Mouse (Mus musculus) spleen, adult 2 months (tissue): ENCODE data around the gene Pde1c. TPM values are rescaled to one million over a fixed set of nuclear protein-coding genes. Genes with fewer than 3 reads are reported as not detected.

ENCODE experiments used
- DNase-seq, 2 experiments: peaks; one replicate each; pipeline versions ENCODE4 v3.0.0 to v3.0.0-alpha.2; 2012 to 2021; ENCODE audit warnings: low spot score in 2 of 2, low read depth in 1 of 2
- H3K27ac ChIP-seq: fragments of 200-500 bp; 2 replicates; pipeline ENCODE4 v1.5.1; 2012; ENCODE audit warnings: low read length, inconsistent platforms; ENCODE audit not compliant: insufficient read depth
- H3K27me3 ChIP-seq: fragments of 200-500 bp; 2 replicates; pipeline ENCODE4 v1.6.1; 2012; ENCODE audit warnings: mild to moderate bottlenecking, moderate library complexity, low read length, inconsistent platforms; ENCODE audit not compliant: control insufficient read depth, insufficient read depth
- H3K36me3 ChIP-seq: fragments of 200-500 bp; 2 replicates; pipeline ENCODE4 v1.6.1; 2012; ENCODE audit warnings: mild to moderate bottlenecking, low read length, inconsistent platforms; ENCODE audit not compliant: control insufficient read depth, insufficient read depth
- H3K4me1 ChIP-seq: fragments of 200-500 bp; 2 replicates; pipeline ENCODE4 v1.6.1; 2011; ENCODE audit warnings: inconsistent platforms; ENCODE audit not compliant: control insufficient read depth, insufficient read depth, insufficient read length
- H3K4me3 ChIP-seq: fragments of 200-500 bp; 2 replicates; pipeline ENCODE4 v1.5.1; 2011; ENCODE audit warnings: mild to moderate bottlenecking, inconsistent platforms; ENCODE audit not compliant: insufficient read depth, insufficient read length; ENCODE audit errors: extremely low read depth
- CTCF ChIP-seq: fragments of 200-500 bp; IDR thresholded peaks from 2 replicates; pipeline ENCODE4 v1.5.1; 2011; ENCODE audit warnings: mild to moderate bottlenecking, inconsistent platforms; ENCODE audit not compliant: insufficient read depth, insufficient read length, insufficient replicate concordance; ENCODE audit errors: extremely low read depth
- POLR2A ChIP-seq: fragments of 200-500 bp; IDR thresholded peaks from 2 replicates; pipeline ENCODE4 v1.6.1; 2011; ENCODE audit warnings: low read depth, low read length, inconsistent platforms
- WGBS: fragments of 180-500 bp; shearing (Covaris S2); methylation state at CpG from one replicate; pipeline ENCODE4 v1.1.7; 2018; 5-methylcytosine and 5-hydroxymethylcytosine counted together
- polyA plus RNA-seq: library from polyadenylated mRNA; depleted of rRNA; stranded (reverse); fragments of >200 nt; gene quantifications from 2 replicates; pipeline ENCODE4 v1.2.3, GENCODE M21; 2012

Gene Pde1c
- polyA plus RNA-seq, 1 experiment: 0.08 TPM

DNA sequence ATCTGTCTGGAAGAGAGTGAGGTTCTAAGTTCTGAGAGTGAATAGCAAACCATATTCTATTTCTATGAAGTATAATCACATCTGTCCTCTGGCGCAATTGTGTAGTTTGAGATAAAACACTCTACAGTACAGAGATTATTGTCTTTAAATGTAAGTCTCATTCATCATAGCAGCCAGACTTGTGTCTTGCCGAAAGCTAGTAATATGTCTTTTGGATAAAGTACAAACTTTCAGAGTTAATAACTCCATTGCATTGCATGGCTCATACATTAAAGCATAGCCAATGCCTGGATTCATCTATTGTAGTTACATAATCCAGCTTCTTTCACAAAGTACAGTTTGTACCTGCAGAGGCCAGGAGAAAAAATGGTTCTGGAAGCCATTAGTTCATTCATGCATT is 262.8 kb downstream of the Pde1c start:
- no peak overlapping the region for H3K4me3 ChIP-seq
- H3K27ac ChIP-seq: no peak overlapping the region
- no peaks in the 10 kb centered on the region for H3K4me1 ChIP-seq
- DNase-seq: no peak
- no peaks in the 10 kb centered on the region for H3K27me3 ChIP-seq
- no peaks in the 10 kb centered on the region for H3K36me3 ChIP-seq
- 89% methylated on average over 2 of the region's 2 CpGs for WGBS
- TF ChIP-seq POLR2A (no peak), CTCF (no peak)

DNA sequence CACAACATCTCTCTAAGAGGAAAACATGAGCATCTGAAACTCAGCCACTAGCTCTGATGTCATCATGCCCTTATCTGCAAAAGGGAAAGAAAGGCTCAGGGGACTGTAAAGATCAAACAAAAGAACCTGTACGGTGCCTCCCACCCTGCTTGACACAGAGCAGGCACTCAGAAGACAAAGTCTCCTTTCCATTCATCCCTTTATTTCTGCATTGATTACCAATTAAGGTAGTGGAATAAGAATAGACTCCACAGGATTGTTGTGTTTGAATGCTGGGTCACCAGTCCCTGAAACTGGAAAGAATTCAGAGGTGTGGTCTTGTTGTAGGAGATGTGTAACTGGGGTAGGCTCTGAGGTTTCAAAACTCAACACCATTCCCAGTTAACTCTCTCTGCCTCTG is 276.7 kb downstream of the Pde1c start:
- Histone ChIP-seq H3K4me3 (no peak overlapping the region), H3K27ac (no peak overlapping the region), H3K27me3 (no peaks in the 10 kb centered on the region), H3K4me1 (no peaks in the 10 kb centered on the region), H3K36me3 (no peaks in the 10 kb centered on the region)
- DNase-seq: no peak
- TF ChIP-seq POLR2A: no peak
- no peak for TF ChIP-seq CTCF
- 81% methylated on average over 1 of the region's 1 CpGs for WGBS

DNA sequence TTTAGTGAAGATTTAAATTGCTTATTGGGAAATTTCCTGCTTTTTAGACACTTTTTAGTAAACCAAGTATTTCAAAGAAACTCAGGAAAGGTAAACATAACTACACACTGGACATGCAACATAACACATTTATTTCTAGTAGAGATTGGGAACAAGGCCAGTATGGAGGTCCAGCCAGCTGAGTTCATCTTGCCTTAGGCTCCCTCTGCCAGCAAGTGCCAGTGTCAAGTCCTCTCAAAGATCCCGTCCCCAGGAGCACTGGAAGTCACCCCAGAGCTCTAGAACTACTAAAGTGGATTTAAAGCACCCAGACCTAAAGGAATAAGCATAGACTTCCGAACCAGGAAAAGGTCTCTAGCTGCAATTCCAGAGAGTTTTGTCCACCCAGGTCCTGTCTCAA is 279.6 kb downstream of the Pde1c start:
- no peak for TF ChIP-seq CTCF
- no peak for TF ChIP-seq POLR2A
- no peaks in the 10 kb centered on the region for H3K36me3 ChIP-seq
- DNase-seq: no peak
- H3K4me3 ChIP-seq: no peak overlapping the region
- no peaks in the 10 kb centered on the region for H3K4me1 ChIP-seq
- no peaks in the 10 kb centered on the region for H3K27me3 ChIP-seq
- no peak overlapping the region for H3K27ac ChIP-seq
- WGBS: 68% methylated on average over 2 of the region's 2 CpGs

- H3K27ac ChIP-seq: no peak overlapping the region
- H3K4me1 ChIP-seq: no peaks in the 10 kb centered on the region
- DNase-seq: no peak
- no peak overlapping the region for H3K4me3 ChIP-seq
- H3K27me3 ChIP-seq: no peaks in the 10 kb centered on the region
- WGBS: 83% methylated on average over 4 of the region's 4 CpGs
- H3K36me3 ChIP-seq: no peaks in the 10 kb centered on the region
- TF ChIP-seq POLR2A (no peak), CTCF (no peak)
Measured at GRCm38 (mm10) chr6:56284821-56285220, 284.1 kb downstream of the Pde1c start.

DNA sequence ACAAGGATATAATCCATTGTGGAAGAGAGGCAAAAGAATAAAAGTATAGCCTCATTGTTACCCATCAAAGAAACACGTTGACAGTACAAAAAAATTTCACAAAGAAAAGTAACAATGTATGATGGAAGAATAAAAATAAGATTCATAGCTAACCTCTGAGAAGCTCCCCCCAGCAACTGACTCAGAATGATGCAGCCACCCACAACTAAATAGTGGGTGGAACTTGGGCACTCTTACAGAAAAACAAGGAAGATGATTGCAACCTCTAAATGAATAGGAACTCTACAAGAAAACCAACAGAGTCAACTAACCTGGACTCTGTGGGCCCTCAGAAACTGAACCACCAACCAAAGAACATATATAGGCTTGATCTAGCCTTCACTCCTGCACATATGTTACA is 293.4 kb downstream of the Pde1c start:
- no peak for DNase-seq
- no peak for TF ChIP-seq POLR2A
- TF ChIP-seq CTCF: no peak
- H3K27me3 ChIP-seq: no peaks in the 10 kb centered on the region
- no peak overlapping the region for H3K4me3 ChIP-seq
- no peaks in the 10 kb centered on the region for H3K36me3 ChIP-seq
- no peak overlapping the region for H3K27ac ChIP-seq
- 87% methylated on average over 1 of the region's 1 CpGs for WGBS
- H3K4me1 ChIP-seq: no peaks in the 10 kb centered on the region

- H3K4me1 ChIP-seq: no peaks in the 10 kb centered on the region
- no peak overlapping the region for H3K4me3 ChIP-seq
- H3K27me3 ChIP-seq: no peaks in the 10 kb centered on the region
- TF ChIP-seq POLR2A (no peak), CTCF (no peak)
- no peaks in the 10 kb centered on the region for H3K36me3 ChIP-seq
- no peak for DNase-seq
- no peak overlapping the region for H3K27ac ChIP-seq
- WGBS: 66% methylated on average over 2 of the region's 2 CpGs
Measured at GRCm38 (mm10) chr6:56271741-56272140, 297.2 kb downstream of the Pde1c start.

DNA sequence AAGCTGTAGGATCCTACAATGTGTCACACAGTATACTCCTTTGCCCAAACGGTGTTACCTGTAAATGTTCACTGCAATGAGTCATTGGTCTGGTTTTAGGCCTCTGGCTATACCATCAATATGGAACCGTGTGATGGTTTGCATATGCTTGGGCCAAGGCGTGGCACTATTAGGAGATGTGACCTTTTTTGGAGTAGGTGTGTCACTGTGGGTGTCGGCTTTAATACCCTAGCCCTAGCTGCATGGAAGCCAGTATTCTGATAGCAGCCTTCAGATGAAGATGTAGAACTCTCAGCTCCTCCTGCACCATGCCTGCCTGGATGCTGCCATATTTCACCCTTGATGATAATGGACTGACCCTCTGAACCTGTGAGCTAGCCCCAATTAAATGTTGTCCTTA is 304.4 kb downstream of the Pde1c start:
- Histone ChIP-seq H3K4me3 (no peak overlapping the region), H3K27ac (no peak overlapping the region), H3K36me3 (no peaks in the 10 kb centered on the region), H3K4me1 (no peaks in the 10 kb centered on the region), H3K27me3 (no peaks in the 10 kb centered on the region)
- DNase-seq: no peak
- WGBS: 87% methylated on average over 4 of the region's 4 CpGs
- TF ChIP-seq CTCF (no peak), POLR2A (no peak)
